Mouse (Mus musculus) liver, postnatal 0 days (tissue): Measurements from ENCODE around the gene Gstp1. TPM values are rescaled to one million over a fixed set of nuclear protein-coding genes. Genes with fewer than 3 reads are reported as not detected.
"Not testable (repeated sequence)": the region's sequence is repeated elsewhere in the genome, so short reads cannot be mapped to it uniquely, and the experiment has no call there.

ENCODE experiments used
- ATAC-seq: fragments of 200-750 bp; cut with Nextera tagmentation; 2 replicates; pipeline ENCODE4 v1.8.0; 2017; ENCODE audit warnings: mild to moderate bottlenecking, moderate library complexity
- DNase-seq: peaks from one replicate; pipeline ENCODE4 v3.0.0-alpha.2; 2016
- H3K27ac ChIP-seq: fragments of 300-500 bp; sonication (generic); 2 replicates; pipeline ENCODE4 v1.5.1; 2014; ENCODE audit warnings: antibody characterized with exemption, moderate library complexity, mild to moderate bottlenecking, low read depth
- H3K27me3 ChIP-seq: fragments of 300-500 bp; sonication (generic); 2 replicates; pipeline ENCODE4 v1.6.1; 2014; ENCODE audit warnings: low read length, control low read depth, mixed read lengths; ENCODE audit not compliant: insufficient read depth
- H3K36me3 ChIP-seq: fragments of 300-500 bp; sonication (generic); replicated peaks from 2 replicates; pipeline ENCODE4 v1.6.1; 2014; ENCODE audit warnings: mild to moderate bottlenecking, control low read depth, low read length, moderate library complexity, mixed read lengths; ENCODE audit not compliant: insufficient read depth
- H3K4me1 ChIP-seq: fragments of 300-500 bp; sonication (generic); 2 replicates; pipeline ENCODE4 v1.6.1; 2014; ENCODE audit warnings: antibody characterized with exemption, mild to moderate bottlenecking, control low read depth; ENCODE audit not compliant: insufficient read depth
- H3K4me2 ChIP-seq: fragments of 300-500 bp; sonication (generic); 2 replicates; pipeline ENCODE4 v1.6.1; 2014; ENCODE audit warnings: low read depth, mild to moderate bottlenecking, low read length, moderate library complexity, mixed read lengths
- H3K4me3 ChIP-seq: fragments of 300-500 bp; sonication (generic); 2 replicates; pipeline ENCODE4 v1.5.1; 2014; ENCODE audit warnings: low read depth, low read length
- H3K9ac ChIP-seq: fragments of 300-500 bp; sonication (generic); replicated peaks from 2 replicates; pipeline ENCODE4 v1.6.1; 2014; ENCODE audit warnings: mild to moderate bottlenecking, moderate library complexity
- H3K9me3 ChIP-seq: fragments of 300-500 bp; sonication (generic); 2 replicates; pipeline ENCODE4 v1.6.1; 2016; ENCODE audit warnings: mild to moderate bottlenecking, control low read depth, low read length, mixed read lengths
- CTCF ChIP-seq: sonication (generic); IDR thresholded peaks from 2 replicates; pipeline ENCODE4 v1.5.1; 2016; ENCODE audit warnings: antibody characterized with exemption, low read depth
- EP300 ChIP-seq: IDR thresholded peaks from 2 replicates; pipeline ENCODE4 v1.6.1; 2016; ENCODE audit warnings: antibody characterized with exemption, low read depth, mild to moderate bottlenecking
- whole genome bisulfite sequencing: fragments of 180-500 bp; shearing (Covaris S2); extraction: QIAGEN DNeasy Blood & Tissue Kit; methylation state at CpG from one replicate; pipeline ENCODE4 v1.1.7; 2014; ENCODE audit not compliant: insufficient replicate concordance; 5-methylcytosine and 5-hydroxymethylcytosine counted together
- polyA plus RNA-seq: library from polyadenylated mRNA; unstranded; fragments of >200 nt; fragmentation: Nextera tagmentation; extraction: Ambion mirVana; gene quantifications from 2 replicates; pipeline ENCODE4 v1.2.1, GENCODE M21; 2015

Gene Gstp1
- polyA plus RNA-seq, 1 experiment from 2014 or later = 428 TPM

GRCm38 (mm10) chr19:4066280-4066679 is 28.5 kb upstream of the Gstp1 start:
- peak overlapping the region; percentile 93 for H3K27ac ChIP-seq
- ATAC-seq = peak; percentile 56
- H3K9me3 ChIP-seq = no peaks in the 10 kb centered on the region
- no peaks in the 10 kb centered on the region for H3K36me3 ChIP-seq
- peaks cover 10% of the 10 kb centered on the region; the same call in 1 of the 2 replicates for H3K4me1 ChIP-seq
- DNase-seq = no peak
- H3K27me3 ChIP-seq = no peaks in the 10 kb centered on the region
- H3K4me2 ChIP-seq = no peak overlapping the region
- TF ChIP-seq CTCF = no peak
- no peak for TF ChIP-seq EP300
- WGBS = 62% methylated on average over 6 of the region's 6 CpGs
- no peak overlapping the region for H3K4me3 ChIP-seq
- H3K9ac ChIP-seq = no peak overlapping the region; the same call in 1 of the 2 replicates

GRCm38 (mm10) chr19:4064501-4064900 is 26.7 kb upstream of the Gstp1 start:
- not testable (repeated sequence) for ATAC-seq, H3K27ac ChIP-seq, DNase-seq, H3K9me3 ChIP-seq, H3K27me3 ChIP-seq, H3K4me2 ChIP-seq, H3K4me3 ChIP-seq, H3K36me3 ChIP-seq, H3K4me1 ChIP-seq
- no CpG with 5 or more reads among the region's 11 CpGs for WGBS
- peak overlapping the region; percentile 50 for H3K9ac ChIP-seq

- not testable (repeated sequence) for H3K9me3 ChIP-seq, H3K36me3 ChIP-seq, H3K9ac ChIP-seq, DNase-seq, H3K27me3 ChIP-seq, H3K4me3 ChIP-seq, ATAC-seq, H3K4me2 ChIP-seq
- peak overlapping the region; percentile 80 for H3K27ac ChIP-seq
- 36% methylated on average over 2 of the region's 4 CpGs for WGBS
- peaks cover 15% of the 10 kb centered on the region for H3K4me1 ChIP-seq
Observed at GRCm38 (mm10) chr19:4063357-4063756, 25.6 kb upstream of the Gstp1 start.

- 76% methylated on average over 6 of the region's 6 CpGs for WGBS
- ATAC-seq (peak; percentile 73), DNase-seq (peak; percentile 50)
- Histone ChIP-seq H3K27me3 (no peaks in the 10 kb centered on the region), H3K36me3 (no peaks in the 10 kb centered on the region), H3K9ac (no peak overlapping the region), H3K4me3 (no peak overlapping the region), H3K4me2 (no peak overlapping the region), H3K4me1 (peaks cover 28% of the 10 kb centered on the region), H3K27ac (peak overlapping the region; percentile 81), H3K9me3 (no peaks in the 10 kb centered on the region)
- TF ChIP-seq CTCF (no peak), EP300 (no peak; the same call in 1 of the 2 replicates)
Observed at GRCm38 (mm10) chr19:4060899-4061465, 23.2 kb upstream of the Gstp1 start.

- not testable (repeated sequence) for H3K4me3 ChIP-seq, H3K36me3 ChIP-seq, H3K27me3 ChIP-seq, H3K4me2 ChIP-seq, H3K9me3 ChIP-seq, H3K9ac ChIP-seq
- peak; percentile 46 for ATAC-seq
- Histone ChIP-seq H3K4me1 (peaks cover 34% of the 10 kb centered on the region), H3K27ac (peak overlapping the region; percentile 93)
- DNase-seq = peak; percentile 60
- TF ChIP-seq CTCF (peak; percentile 42), EP300 (peak; percentile 52)
- WGBS = 88% methylated on average over 8 of the region's 8 CpGs
Observed at GRCm38 (mm10) chr19:4060044-4060898, 22.5 kb upstream of the Gstp1 start.

- WGBS = 20% methylated on average over 15 of the region's 15 CpGs
- peak; percentile 59 for ATAC-seq
- H3K36me3 ChIP-seq = no peaks in the 10 kb centered on the region
- peaks cover 35% of the 10 kb centered on the region for H3K4me1 ChIP-seq
- peak; percentile 81 for DNase-seq
- H3K9me3 ChIP-seq = no peaks in the 10 kb centered on the region
- H3K27ac ChIP-seq = peak within 1 kb of the TSS; percentile 93
- peak within 1 kb of the TSS; percentile 36 for H3K4me3 ChIP-seq
- TF ChIP-seq CTCF = no peak
- TF ChIP-seq EP300 = peak; percentile 87
- no peaks in the 10 kb centered on the region for H3K27me3 ChIP-seq
- peak within 1 kb of the TSS; percentile 60 for H3K9ac ChIP-seq
- H3K4me2 ChIP-seq = peak within 1 kb of the TSS; percentile 71
Observed at GRCm38 (mm10) chr19:4059069-4059740, 21.4 kb upstream of the Gstp1 start, which contains the start of gene Gstp3. Gene Gstp3 (minus strand): TSS chr19:4059569.
